Mouse (Mus musculus): ENCODE results near the gene Map1lc3b. TPM values are rescaled to one million over a fixed set of nuclear protein-coding genes. Genes with fewer than 3 reads are reported as not detected.

The Map1lc3b gene
- polyA plus RNA-seq, 1 experiment = 52.4 TPM

DNA sequence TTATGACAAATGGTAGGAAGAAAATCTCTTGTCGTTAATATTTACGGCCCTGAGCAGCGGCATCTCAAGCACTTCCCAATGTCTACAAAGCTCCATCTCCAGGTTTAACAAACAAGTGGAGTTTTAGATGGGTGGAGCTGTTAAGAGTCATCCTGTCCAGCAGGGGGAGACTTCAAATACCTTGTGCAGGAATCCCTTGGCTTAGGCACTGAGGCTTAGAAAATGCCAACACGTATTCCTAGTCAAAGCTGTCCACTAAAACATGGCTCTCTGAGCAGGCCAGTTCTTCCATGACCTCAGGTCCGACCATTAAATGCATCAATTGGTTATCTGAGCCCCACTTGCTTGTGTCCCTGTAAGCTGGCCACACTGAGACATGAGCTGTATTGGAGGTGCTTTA lies 17.5 kb downstream of the Map1lc3b start:
- no peak for DNase-seq (ENCODE audit: low spot score)

GRCm38 (mm10) chr8:121609251-121609650 lies 19.1 kb downstream of the Map1lc3b start:
- no peak for DNase-seq (ENCODE audit: low spot score)

DNA sequence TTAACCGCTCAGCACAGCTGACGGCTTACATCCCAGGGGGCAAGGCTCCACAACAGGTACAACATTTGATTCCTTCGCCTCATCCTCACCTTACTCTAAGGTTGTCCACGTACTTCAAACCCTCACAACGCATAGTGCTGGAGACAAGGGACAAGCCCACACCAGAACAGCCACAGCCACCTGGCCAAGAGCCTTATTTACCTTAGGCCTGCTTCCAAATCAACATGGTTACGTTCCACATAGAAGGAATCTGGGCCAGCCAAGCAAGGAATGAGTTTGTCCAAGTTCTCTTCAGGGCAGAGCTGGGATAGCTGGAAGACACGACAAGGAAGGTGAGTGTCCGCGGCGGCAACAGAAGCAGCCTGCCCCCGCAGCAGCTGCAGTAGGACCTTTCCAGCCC lies 19.8 kb downstream of the Map1lc3b start:
- no peak for DNase-seq (ENCODE audit: low spot score)

GRCm38 (mm10) chr8:121613419-121613818 lies 23.3 kb downstream of the Map1lc3b start:
- DNase-seq (ENCODE audit: low spot score) = no peak

DNA sequence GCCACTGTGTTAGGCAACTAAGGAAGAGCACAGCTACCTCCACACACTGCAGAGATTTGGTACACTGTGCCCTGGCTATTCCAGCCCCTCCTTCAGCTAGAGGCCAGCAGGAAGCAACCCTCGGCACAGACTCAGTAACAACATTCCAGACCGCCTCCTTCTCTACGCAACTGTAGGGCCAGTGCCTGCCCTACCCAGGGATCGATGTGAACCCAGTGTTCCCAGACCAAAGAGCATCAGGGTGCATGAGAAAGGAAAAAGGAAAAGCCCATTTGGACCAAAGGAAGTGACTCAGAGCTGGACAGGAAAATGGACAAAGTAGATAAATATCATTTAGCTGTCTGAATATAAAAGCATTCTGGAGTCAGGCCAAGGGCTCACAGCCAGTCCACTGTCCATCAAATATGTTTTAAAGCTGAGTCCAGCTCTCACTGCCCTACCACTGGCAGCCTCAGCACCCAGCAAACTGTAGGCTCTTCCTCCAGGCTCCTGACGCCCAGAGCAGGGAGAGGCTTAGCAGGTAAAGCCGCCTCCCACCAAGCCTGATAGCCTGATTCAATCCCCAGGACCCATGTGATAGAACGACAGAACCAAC lies 29.3 kb downstream of the Map1lc3b start:
- DNase-seq (ENCODE audit: low spot score) = no peak

- DNase-seq (ENCODE audit: low spot score) = no peak
These were observed 30.8 kb downstream of the Map1lc3b start for GRCm38 (mm10) chr8:121620801-121621516.

- DNase-seq (ENCODE audit: low spot score) = no peak
These were observed 31.7 kb downstream of the Map1lc3b start for GRCm38 (mm10) chr8:121621879-121622278.

DNA sequence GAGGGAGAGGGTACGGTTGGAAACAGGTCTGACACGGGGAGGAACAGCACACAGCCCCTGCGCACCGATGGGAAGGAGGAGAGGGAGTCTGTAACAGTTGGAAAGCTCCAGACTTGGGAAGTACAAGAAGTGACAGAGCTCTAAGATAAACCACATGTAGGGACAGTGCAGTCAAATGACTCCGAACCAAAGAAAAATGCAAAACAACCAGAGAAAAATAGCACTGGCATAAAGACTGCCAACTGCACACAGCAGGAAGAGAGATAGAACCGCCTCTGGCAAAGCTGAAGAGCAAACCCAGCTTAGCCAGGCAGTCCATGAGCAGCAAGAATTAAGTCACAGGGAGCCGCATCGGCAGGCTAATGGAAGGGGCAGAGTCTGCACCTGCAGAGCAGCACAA lies 32.9 kb downstream of the Map1lc3b start:
- DNase-seq (ENCODE audit: low spot score) = no peak

DNA sequence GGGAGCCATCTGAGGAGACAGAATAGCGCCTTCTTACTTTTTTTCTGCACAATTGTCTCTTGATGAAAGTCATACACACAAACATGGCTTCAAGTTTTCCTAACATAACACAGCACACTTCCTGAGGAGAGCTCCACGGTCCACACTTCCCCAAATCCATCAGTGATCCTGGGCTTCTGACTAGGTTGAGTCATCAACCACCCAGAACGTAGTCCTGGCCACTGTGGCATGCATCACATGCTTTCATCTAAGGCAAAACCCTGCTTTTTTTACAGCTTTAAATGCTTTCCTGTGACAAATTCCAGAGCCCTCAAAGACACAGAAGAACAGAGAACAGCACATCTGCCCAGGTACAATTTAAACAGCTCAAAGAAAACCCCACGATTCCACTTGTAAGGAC lies 38.5 kb downstream of the Map1lc3b start:
- no peak for DNase-seq (ENCODE audit: low spot score)

GRCm38 (mm10) chr8:121631645-121632071 lies 41.5 kb downstream of the Map1lc3b start:
- no peak for DNase-seq (ENCODE audit: low spot score)

DNA sequence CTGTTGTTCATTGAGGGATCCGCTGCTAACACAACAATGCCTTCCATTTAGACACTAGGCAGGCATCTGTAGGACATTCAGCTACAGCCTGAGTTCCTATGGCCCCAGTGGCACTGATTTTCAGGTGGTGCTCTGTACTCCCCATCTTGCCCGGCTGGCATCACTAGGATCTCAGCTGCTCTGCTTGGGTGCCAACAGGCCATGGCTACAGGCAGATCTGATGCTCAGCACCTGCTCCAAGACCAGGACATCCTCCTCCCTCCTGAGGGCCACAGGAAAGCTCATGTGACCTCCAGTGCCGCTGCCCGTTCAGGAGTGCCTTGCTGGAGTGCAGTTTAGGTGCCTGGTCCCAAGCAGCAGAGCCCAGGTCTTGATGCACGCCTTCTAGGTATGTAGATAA lies 42.2 kb downstream of the Map1lc3b start:
- DNase-seq (ENCODE audit: low spot score) = no peak

DNA sequence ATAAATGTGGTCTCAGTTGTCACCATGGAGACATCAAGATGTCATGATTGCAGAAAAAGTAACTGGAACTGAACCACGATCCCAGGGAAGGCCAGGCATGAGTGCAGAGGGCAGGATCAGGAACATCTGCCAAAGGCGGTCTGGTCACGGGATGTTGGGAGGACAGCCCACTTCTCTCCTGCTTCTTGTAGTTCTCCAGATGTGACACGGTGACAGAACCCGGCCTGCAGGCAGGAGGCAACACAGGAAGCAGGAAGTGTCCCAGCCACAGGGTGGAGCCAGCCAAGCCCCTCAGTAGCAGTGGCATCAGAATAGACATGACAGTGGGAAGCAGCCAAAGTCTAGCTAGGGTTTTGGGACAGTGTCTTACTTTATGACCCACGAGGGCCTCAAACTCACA lies 45.4 kb downstream of the Map1lc3b start:
- DNase-seq (ENCODE audit: low spot score) = no peak

GRCm38 (mm10) chr8:121636180-121636579 lies 46.0 kb downstream of the Map1lc3b start:
- DNase-seq (ENCODE audit: low spot score) = no peak

GRCm38 (mm10) chr8:121642804-121643203 lies 52.6 kb downstream of the Map1lc3b start:
- DNase-seq (ENCODE audit: low spot score) = no peak

- DNase-seq (ENCODE audit: low spot score) = no peak
These were observed 53.2 kb downstream of the Map1lc3b start for GRCm38 (mm10) chr8:121643384-121643783.

DNA sequence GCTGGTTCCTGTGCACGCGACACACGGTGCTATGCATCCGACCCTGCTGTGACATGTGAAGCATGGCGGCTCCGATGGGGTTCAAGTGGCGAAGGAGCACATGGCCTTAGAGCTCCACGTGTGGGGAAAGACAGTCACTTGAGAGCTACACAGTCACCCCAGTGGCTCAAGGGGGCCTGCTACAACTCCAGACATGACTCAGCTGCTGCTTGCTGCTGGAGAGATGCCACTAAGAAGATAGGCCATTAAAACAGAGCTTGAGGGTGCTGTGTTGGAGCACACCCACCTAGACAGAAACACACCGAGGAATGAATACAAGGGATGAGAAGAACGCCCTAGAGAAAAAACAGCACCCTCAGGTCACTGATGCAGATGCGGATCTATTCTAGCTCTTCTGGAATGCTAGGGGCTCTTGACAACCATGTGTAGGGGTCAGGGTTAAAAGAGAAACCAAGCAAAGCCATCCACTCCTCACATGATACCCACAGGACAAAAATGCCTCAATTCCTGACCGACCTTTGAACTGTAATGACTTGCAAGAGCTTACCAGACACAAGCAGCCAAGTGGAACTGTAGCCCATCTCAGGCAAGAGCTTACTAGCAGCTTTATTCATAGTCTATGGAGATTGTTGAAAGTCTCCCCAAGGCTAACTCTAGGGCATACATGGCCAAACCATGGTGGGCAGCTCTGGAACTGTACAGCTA lies 57.5 kb downstream of the Map1lc3b start:
- DNase-seq (ENCODE audit: low spot score) = no peak

Other genes with a start within 250 kb of the Map1lc3b start
- gene 1700018B08Rik, start 46.0 kb upstream of the Map1lc3b start, polyA plus RNA-seq (2012; rRNA removed) = not detected in 2 replicates
- 25.6 and 33.8 TPM in 2 replicates for gene Fbxo31, start 11.6 kb upstream of the Map1lc3b start, polyA plus RNA-seq (2012; rRNA removed)
- gene Zcchc14, start 62.5 kb downstream of the Map1lc3b start, polyA plus RNA-seq (2012; rRNA removed) = 16.9 and 22.7 TPM in 2 replicates
- 0.03 and 0.08 TPM in 2 replicates for gene Jph3, start 139.3 kb downstream of the Map1lc3b start, polyA plus RNA-seq (2012; rRNA removed)
- 19.7 and 20.5 TPM in 2 replicates for gene Klhdc4, start 239.2 kb downstream of the Map1lc3b start, polyA plus RNA-seq (2012; rRNA removed)

Measured in urinary bladder, adult 2 months (tissue).